Mouse (Mus musculus): ENCODE measurements around the gene Ubox5.

Ubox5 gene

DNA sequence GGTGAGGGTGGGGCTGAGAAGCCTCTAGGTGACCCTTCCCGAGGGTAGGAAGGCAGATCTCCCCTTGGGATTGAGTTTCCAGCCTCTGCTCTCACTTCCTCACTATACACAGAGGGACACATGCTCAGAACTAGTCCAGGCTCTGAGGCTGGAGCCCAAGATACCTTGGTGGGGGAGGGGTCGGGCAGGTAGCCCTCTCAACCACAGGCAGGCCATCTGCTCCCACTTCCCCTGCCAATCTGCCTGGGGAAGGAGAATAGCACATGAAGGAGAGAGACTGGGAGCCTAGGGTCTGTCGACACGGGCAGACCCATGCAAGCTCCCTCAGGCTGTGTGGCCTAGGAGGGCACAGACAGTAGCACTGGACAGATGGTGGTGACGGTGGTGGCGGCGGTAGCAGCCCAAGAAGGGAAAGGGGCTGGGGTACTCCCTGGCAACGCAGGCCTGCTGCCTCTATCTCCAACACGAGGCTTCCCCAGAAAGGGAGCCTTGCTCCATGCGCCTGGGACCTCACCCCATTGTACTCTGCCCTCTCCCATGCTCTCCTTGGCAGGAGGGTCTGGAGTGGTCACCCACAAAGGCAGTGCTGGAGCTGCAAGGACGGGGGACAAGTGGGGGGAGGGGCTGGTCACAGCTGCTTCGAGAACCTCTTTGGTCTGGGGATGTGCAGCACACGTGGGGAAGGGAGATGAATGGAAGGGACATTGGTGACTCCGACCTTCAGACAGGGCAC, 4.3 kb upstream of the Ubox5 start:
- ATAC-seq (ENCODE audit: low TSS enrichment), result no peak

- ATAC-seq (ENCODE audit: low TSS enrichment), result no peak
These were observed 3.2 kb upstream of the Ubox5 start for GRCm38 (mm10) chr2:130632887-130633675.

DNA sequence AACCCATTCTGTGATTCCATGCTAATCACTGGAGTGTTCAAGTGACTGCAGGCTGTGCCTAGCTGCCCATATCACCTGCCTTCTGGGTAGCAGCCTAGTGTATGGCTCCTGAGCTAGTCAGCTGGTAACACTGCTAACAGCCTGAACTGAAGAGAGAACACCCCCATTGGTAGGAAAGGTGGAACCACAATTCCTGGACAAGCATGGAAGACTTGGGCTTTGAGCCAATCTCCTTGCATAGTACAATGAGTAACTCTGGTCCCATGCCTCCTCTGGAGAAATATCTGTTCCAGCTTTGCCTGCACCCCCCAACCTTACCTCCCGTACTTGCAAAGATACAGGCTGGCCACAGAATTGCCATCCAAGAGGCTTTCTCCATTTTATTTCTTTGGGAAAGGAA, 2.6 kb upstream of the Ubox5 start:
- peak; percentile 31 for ATAC-seq (ENCODE audit: low TSS enrichment)

DNA sequence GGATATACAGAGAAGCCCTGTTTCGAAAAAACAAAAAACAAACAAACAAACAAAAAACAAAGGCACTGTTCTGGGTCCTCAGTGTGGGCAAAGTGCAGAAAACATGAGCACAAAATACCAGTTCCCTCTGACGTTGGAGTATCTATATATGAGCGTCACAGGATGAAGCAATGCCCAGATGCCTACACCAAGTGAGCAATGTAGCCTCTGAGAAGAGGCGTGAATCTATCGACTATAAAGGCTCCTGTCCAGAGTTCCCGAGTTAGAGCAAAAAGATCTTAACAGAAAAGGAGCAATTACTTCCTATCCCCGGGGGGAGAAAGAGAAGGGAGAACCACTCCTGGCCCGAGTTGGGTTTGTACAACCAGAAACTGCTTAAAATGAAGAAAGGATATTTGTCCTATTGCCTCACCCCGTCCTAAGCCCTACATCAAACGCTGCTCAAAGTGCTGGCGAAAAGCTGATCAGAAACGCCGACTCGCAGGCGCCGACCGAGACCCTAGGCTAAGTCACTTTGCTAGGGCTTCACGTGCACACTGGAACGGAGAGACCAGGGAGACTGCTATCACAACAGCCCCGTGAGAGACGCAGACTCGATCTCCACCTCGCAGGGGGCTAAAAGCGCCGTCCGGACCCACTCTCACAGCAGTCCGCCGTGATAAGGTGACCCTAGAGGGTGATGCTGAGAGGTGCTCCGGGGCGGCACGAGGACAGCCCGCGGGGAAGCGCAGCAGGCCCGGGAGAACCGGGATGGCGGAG, 579 bp downstream of the Ubox5 start:
- peak; percentile 24; the same call in 1 of the 2 replicates for ATAC-seq (ENCODE audit: low TSS enrichment)

DNA sequence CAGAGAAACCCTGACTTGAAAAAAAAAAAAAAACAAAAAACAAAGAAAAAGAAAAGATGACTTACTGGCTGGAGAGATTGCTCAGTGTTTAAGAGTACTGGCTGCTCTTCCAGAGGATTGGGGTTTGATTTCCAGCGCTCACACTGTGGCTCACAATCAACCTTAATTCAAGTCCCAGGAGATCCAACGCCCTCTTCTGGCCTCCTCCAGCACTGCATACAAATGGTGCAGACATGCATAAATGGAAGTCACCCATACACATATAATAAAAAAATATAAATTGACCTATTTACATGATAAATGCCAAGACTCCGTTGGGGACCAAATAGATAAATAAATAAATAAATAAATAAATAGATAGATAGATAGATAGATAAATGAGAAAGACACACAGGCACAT, 1.4 kb downstream of the Ubox5 start:
- ATAC-seq (ENCODE audit: low TSS enrichment), result no peak

DNA sequence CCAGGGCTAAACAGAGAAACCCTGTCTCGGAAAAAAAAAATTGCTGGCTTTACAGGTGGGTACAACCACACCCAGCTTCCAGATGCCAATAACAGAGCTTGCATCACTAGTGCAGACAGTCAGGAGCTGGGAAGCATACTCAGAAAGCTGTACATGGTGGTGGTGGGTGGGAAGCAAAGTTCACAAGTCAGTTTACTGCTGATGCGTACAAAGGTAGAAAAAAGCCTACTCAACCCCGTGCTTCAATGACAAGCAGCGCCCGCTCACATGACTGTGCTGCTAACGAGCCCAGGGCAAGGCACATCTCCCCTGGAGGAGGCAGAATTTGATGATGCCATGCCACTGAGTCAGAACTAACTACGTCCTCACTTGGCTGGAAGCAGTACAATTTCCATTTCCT, 10.9 kb downstream of the Ubox5 start:
- no peak for ATAC-seq (ENCODE audit: low TSS enrichment)

DNA sequence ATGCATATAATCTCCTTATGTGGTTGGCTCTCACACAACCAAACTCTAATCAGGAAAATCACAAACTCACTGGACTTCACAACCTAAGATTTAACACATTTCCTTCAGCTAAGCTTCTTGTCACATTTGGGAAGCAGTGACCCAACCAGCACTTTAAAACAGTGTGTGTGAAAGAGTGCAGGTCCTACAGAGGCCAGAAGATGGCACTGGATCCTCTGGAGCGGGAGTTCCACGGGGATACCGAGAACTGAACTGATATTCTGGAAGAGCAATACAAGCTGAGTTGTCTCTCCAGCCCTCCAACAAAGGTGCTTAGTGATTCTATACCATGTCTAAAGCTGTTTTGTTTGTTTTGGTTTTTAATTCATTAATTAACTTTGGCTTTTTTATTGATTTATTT, 16.7 kb downstream of the Ubox5 start:
- ATAC-seq (ENCODE audit: low TSS enrichment), result no peak

DNA sequence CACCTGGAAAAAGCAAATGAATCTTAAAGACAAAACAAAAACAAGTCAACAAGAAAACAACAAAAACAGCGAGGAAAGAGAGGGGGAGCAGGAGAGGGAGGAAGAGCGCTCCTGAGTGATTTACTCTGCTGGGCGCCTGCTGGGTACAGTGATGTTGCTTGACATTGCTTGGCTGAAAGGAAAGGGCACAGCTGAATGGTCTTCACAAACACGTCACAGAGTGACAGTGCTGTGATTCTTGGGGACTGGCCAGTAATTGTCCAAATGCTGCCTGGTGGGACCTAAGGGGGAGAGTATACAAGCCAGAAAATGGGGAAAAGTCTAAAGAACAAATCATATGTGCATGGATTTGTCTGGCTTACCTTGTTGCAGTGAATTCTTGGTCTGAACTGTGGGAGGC, 27.6 kb downstream of the Ubox5 start:
- ATAC-seq (ENCODE audit: low TSS enrichment), result no peak

GRCm38 (mm10) chr2:130598399-130598798, 31.4 kb downstream of the Ubox5 start:
- ATAC-seq (ENCODE audit: low TSS enrichment), result no peak

DNA sequence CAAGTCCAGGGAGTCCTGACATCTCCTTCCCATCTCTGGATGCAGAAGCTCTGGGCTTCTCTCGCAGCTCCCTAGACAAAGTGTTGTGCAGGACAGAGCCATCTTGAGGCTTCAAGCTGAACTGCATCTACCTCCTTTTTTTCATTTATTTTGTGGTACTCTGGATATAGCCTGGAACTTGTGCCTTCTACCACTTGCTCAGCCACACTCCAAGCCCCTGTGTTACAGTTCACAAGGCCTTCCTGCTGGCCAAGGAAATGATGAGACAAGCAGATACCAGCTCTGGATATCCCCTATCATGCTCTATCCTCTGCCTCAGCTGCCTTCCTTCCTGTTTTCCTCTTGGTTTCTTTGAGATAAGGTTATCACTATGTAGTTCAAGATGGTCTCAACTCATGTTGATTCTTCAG, 32.2 kb downstream of the Ubox5 start:
- peak; percentile 85 for ATAC-seq (ENCODE audit: low TSS enrichment)

GRCm38 (mm10) chr2:130595596-130595995, 34.2 kb downstream of the Ubox5 start:
- ATAC-seq (ENCODE audit: low TSS enrichment), result no peak

- ATAC-seq (ENCODE audit: low TSS enrichment), result no peak
These were observed 38.8 kb downstream of the Ubox5 start for GRCm38 (mm10) chr2:130591016-130591415.

- ATAC-seq (ENCODE audit: low TSS enrichment), result no peak
These were observed 40.1 kb downstream of the Ubox5 start for GRCm38 (mm10) chr2:130589761-130590160.

DNA sequence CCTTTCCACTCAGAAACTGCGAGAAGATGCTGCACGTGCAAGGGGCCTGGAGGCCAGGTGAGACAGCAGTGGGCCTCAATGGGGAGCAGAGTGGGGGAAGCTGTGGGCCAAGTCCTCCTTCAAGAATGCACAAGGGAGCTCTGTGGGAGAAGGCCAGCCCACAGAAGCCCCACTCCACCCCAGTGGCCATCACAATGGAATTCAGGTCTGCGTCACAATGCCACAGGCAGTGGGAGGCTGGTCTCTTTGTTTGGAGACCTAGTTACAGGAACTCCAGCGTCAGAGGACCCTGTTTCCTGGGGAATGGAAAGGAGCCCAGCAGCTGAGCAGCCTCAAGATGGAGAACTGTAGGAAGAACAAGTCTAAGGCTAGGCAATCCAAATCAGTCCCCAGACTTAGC, 40.7 kb downstream of the Ubox5 start:
- no peak for ATAC-seq (ENCODE audit: low TSS enrichment)

- ATAC-seq (ENCODE audit: low TSS enrichment), result no peak
These were observed 41.5 kb downstream of the Ubox5 start for GRCm38 (mm10) chr2:130588373-130588772.

- peak; percentile 80 for ATAC-seq (ENCODE audit: low TSS enrichment)
These were observed 43.8 kb downstream of the Ubox5 start for GRCm38 (mm10) chr2:130586016-130586415.

DNA sequence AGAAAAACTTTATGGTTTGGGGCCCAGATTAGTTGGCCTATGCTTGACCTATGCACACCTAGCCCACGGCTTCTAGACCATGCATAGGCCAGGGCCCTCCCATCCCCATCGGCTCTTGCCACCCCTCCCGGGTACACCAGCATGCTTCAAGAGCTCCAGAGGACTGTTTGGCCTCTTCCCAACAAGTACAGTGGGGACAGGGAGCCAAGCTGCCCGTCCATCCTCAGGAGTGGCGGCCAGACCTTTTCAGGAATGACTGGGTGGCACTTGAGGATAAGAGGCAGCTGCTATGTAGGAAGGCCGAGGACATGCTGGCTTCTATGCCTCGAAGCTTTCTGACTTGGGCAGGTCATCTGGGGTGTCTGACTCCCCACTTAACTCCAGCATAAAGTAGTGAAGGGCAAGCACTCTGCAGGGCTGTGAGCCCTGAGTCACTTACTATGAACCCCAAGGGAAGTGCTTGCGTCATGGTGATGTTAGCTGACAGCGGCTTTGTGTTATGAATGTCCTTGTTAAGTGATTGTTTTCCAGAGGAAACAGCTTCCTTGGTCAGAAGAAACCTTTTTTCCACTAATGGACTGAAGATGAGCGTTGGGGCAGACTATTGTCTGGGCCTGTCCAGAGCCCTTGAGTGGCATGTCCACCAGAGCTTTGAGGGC, 45.8 kb downstream of the Ubox5 start:
- no peak for ATAC-seq (ENCODE audit: low TSS enrichment)

- ATAC-seq (ENCODE audit: low TSS enrichment), result no peak
These were observed 47.3 kb downstream of the Ubox5 start, which contains the start of gene Avp for GRCm38 (mm10) chr2:130582552-130582951. TSS of gene Avp (minus strand) at chr2:130582554.

DNA sequence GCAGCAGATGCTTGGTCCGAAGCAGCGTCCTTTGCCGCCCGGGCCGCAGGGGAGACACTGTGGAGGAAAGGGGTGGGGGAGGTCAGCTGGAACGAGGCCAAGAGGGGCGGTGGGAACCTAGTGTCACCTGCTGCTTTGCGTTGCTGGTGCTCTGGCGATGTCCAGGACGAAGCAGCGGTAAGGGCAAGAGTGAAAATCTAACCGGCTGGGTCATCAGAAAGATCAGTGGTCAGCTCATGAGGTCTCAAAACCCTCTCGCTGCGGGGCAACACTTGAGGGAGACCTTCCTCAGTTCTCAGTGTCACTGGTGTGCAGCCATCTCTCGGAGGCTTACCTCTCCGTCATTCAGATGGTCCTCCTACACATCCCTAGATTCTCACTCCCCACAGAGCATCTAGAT, 48.6 kb downstream of the Ubox5 start:
- no peak for ATAC-seq (ENCODE audit: low TSS enrichment)

DNA sequence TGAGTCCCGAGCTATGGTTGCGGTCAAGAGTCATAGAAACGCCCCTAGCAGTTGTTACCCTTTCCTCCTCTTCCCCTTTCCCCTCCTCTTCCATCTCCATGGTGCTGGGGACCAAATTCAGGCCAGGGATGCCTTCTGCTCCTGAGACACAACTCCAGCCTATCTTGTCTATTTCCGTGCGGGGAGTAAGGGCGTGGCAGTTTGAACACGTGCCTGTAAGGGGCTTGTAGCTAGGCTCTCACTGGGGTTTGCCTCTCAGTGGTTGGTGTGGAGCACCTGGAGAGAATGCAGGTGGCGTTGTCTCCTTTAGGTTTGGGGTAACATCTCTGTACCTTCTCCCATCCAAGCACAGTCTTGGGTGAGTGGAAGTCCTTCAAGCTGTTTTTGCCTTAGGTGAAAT, 50.0 kb downstream of the Ubox5 start:
- ATAC-seq (ENCODE audit: low TSS enrichment), result no peak

DNA sequence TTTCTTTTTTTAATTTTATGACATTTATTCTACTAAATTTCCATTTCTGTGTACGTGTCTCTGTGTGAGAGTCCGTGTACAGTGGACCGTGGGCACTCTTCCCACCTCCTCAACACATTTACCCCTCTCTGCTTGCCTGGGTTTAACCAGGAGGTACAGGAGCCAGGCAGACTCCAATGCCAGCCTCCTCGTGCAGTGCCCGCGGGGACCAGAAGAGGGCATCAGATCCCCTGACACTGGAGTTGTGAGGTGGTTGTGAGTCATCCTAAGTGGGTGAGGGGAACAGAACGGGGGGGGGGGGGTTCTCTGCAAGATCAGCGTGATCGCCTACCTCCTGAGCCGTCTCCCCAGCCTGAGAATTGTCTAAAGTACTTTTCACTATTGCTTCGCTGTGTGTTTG, 51.7 kb downstream of the Ubox5 start:
- peak; percentile 70; the same call in 1 of the 2 replicates for ATAC-seq (ENCODE audit: low TSS enrichment)

GRCm38 (mm10) chr2:130577632-130578031, 52.2 kb downstream of the Ubox5 start:
- no peak for ATAC-seq (ENCODE audit: low TSS enrichment)

Data from frontal cortex, adult (tissue).